Mouse (Mus musculus) brain, embryonic 14.5 days (tissue): ENCODE data around the gene Grhl3. TPM values are rescaled to one million over a fixed set of nuclear protein-coding genes. Genes with fewer than 3 reads are reported as not detected.

ENCODE experiments used
- DNase-seq: peaks from one replicate; pipeline ENCODE4 v3.0.0-alpha.2; 2011; ENCODE audit warnings: low read depth
- CTCF ChIP-seq: fragments of 200-500 bp; IDR thresholded peaks from 2 replicates; pipeline ENCODE4 v1.5.1; 2012; ENCODE audit warnings: inconsistent platforms, mild to moderate bottlenecking, moderate library complexity, borderline replicate concordance; ENCODE audit not compliant: insufficient read depth, insufficient read length; ENCODE audit errors: extremely low read depth
- POLR2A ChIP-seq: fragments of 200-500 bp; IDR thresholded peaks from 2 replicates; pipeline ENCODE4 v1.6.1; 2012; ENCODE audit warnings: mild to moderate bottlenecking, inconsistent platforms, borderline replicate concordance; ENCODE audit not compliant: poor library complexity, insufficient read depth, insufficient read length, severe bottlenecking; ENCODE audit errors: extremely low read depth
- polyA plus RNA-seq: library from polyadenylated mRNA; depleted of rRNA; stranded (reverse); fragments of >200 nt; gene quantifications from 2 replicates; pipeline ENCODE4 v1.2.3, GENCODE M21; 2012

The Grhl3 gene
- polyA plus RNA-seq, 1 experiment, result 1.6 TPM

- TF ChIP-seq CTCF (no peak), POLR2A (no peak)
- no peak for DNase-seq
Observed at GRCm38 (mm10) chr4:135598998-135599397, 25.6 kb upstream of the Grhl3 start.

DNA sequence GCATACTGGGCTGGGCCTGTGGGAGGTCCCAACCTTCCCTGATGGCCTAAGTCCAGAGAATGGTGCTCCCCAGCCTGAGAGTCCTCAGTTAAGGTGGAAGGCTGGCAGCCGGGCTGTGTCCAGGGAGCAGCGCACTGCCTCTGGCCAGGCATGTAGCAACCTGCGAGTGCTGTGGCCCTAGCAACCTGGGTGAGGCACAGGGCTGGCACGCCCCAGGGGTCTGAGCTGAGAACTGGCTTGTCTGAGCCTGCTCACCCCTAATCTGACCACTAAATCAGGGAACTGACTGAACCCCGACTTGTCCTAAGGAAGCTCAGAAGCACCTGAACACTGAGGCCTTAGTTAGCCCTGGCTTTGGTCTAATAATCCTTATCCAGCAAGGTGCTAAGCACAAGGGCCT is 24.1 kb upstream of the Grhl3 start:
- TF ChIP-seq CTCF, result no peak
- TF ChIP-seq POLR2A, result no peak

GRCm38 (mm10) chr4:135595943-135596342 is 22.5 kb upstream of the Grhl3 start:
- no peak for TF ChIP-seq POLR2A
- no peak for TF ChIP-seq CTCF
- DNase-seq, result peak; percentile 73

More for the DNA sequence above, 24.1 kb upstream of the Grhl3 start:
- no peak for DNase-seq

GRCm38 (mm10) chr4:135591610-135592304 is 18.3 kb upstream of the Grhl3 start:
- TF ChIP-seq POLR2A (no peak), CTCF (no peak)
- no peak for DNase-seq

GRCm38 (mm10) chr4:135591086-135591485 is 17.7 kb upstream of the Grhl3 start:
- no peak for TF ChIP-seq POLR2A
- no peak for TF ChIP-seq CTCF
- DNase-seq, result peak; percentile 42

DNA sequence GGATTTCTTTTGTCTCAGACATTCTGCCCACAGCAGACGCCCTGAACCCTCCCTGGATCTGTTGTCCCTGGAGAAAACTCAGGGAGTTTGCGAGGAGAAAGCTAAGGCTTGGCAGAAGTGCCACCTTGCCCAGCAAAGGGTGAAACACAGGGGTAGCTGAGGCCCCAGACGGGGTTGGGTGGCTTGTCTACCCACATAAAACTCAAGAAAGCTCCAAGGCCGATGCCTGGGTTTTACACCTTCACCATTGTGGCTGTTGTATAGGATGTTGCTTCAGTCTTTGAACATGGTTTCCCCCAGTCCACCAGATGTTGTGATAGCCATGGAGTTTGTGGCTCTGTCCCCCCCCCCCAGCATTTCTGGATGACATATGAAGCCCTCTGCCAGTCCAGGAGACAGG is 11.4 kb upstream of the Grhl3 start:
- no peak for DNase-seq
- TF ChIP-seq CTCF, result no peak
- no peak for TF ChIP-seq POLR2A

- TF ChIP-seq CTCF (no peak), POLR2A (no peak)
- no peak for DNase-seq
Observed at GRCm38 (mm10) chr4:135581222-135581910, 7.9 kb upstream of the Grhl3 start.

DNA sequence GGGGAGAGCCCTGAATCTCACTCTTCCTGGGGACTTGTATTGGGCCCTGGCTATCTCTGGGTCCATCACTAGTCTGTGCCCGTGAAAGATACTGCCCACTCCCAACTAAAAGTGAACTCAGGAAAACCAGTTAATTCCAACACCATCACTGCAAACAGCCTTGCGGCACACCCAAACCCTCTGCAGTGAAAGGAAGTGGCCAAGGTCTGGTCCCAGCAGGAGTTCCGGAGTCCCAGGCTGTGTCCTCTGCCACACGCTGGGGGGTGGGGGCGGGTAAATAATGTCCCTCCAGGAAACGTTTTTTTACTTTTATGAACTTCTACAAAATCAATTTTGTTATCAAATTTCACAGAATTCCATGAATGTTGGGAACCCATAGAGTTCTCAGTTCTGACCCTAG is 6.3 kb upstream of the Grhl3 start:
- TF ChIP-seq CTCF (no peak), POLR2A (no peak)
- DNase-seq, result no peak

GRCm38 (mm10) chr4:135578490-135578889 is 5.1 kb upstream of the Grhl3 start:
- TF ChIP-seq POLR2A (no peak), CTCF (no peak)
- DNase-seq, result no peak

DNA sequence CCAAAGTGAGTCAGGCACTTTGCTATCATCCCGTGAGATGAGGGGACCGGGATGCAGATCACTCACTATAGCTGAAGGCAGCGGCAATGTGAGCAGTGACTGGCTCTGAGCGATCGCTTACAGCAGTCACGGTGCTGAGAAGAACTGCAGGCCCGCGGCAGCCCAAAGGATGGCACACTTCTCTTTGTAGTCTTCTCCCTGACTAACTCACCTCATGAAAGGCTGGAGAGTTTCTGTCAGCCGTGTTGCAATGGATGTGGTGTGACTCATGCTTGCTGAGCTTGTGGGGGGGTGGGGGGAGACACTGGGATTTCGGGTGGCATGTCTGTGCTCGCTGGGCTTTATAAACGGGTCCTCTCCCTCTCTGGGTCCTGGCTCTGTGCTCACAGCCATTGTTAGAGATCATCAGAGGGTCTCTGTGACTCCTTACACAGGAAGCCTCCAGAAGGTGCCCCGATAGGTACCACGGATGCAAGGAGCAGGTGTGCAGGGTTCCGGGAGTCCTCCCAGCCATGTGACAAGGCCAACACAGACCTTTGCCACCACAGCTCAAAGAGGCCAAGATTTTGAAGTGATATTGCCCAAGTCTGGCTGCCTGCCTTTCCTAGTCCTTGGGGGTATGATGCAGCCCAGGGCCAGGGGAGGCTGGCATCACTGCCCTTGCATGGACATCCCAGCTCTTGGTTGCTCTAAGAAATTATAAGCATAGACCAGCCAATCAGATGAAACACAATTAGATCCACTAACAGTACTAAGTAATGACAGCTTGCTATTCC is 2.1 kb upstream of the Grhl3 start:
- TF ChIP-seq POLR2A (no peak), CTCF (no peak)
- DNase-seq, result no peak

- no peak for DNase-seq
- TF ChIP-seq CTCF (no peak), POLR2A (no peak)
Observed at GRCm38 (mm10) chr4:135572276-135572675, 1.2 kb downstream of the Grhl3 start.
